Mouse (Mus musculus) intestine, embryonic 14.5 days (tissue): ENCODE measurements at regions not wholly inside any gene's neighbourhood (a gene's known extent, or its start where the extent isn't known, plus 50 kb on each side); places are given as distances from the start of the nearest gene placed in this dataset.

Experiments used
- ATAC-seq: fragments of 200-750 bp; cut with Nextera tagmentation; replicated peaks from 2 replicates; pipeline ENCODE4 v1.8.0; 2017; ENCODE audit warnings: low read depth, moderate number of reproducible peaks, moderate TSS enrichment, moderate library complexity; ENCODE audit not compliant: low FRiP score, low TSS enrichment
- DNase-seq: peaks from one replicate; pipeline ENCODE4 v3.0.0-alpha.2; 2018; ENCODE audit warnings: low spot score
- H3K27ac ChIP-seq: fragments of 300-500 bp; sonication (generic); 2 replicates; pipeline ENCODE4 v1.5.1; 2014; ENCODE audit warnings: low read depth, mild to moderate bottlenecking, control low read depth
- H3K27me3 ChIP-seq: fragments of 300-500 bp; sonication (generic); replicated peaks from 2 replicates; pipeline ENCODE4 v1.6.1; 2014; ENCODE audit warnings: low read length, control low read depth; ENCODE audit not compliant: control insufficient read depth, insufficient read depth
- H3K36me3 ChIP-seq: fragments of 300-500 bp; sonication (generic); 2 replicates; pipeline ENCODE4 v1.6.1; 2014; ENCODE audit warnings: low read length, control low read depth; ENCODE audit not compliant: control insufficient read depth, insufficient read depth
- H3K4me1 ChIP-seq: fragments of 300-500 bp; sonication (generic); replicated peaks from 2 replicates; pipeline ENCODE4 v1.6.1; 2014; ENCODE audit warnings: low read length, control low read depth, mixed read lengths; ENCODE audit not compliant: control insufficient read depth, insufficient read depth
- H3K4me2 ChIP-seq: fragments of 300-500 bp; sonication (generic); 2 replicates; pipeline ENCODE4 v1.6.1; 2014; ENCODE audit warnings: low read length
- H3K4me3 ChIP-seq: fragments of 300-500 bp; sonication (generic); 2 replicates; pipeline ENCODE4 v1.5.1; 2014; ENCODE audit warnings: low read depth, low read length, control low read depth, mixed read lengths
- H3K9ac ChIP-seq: fragments of 300-500 bp; sonication (generic); 2 replicates; pipeline ENCODE4 v1.6.1; 2014; ENCODE audit warnings: mild to moderate bottlenecking, low read length
- H3K9me3 ChIP-seq: fragments of 300-500 bp; sonication (generic); 2 replicates; pipeline ENCODE4 v1.6.1; 2016; ENCODE audit warnings: low read length, control low read depth; ENCODE audit not compliant: control insufficient read depth
- WGBS: fragments of 180-500 bp; shearing (Covaris S2); extraction: QIAGEN DNeasy Blood & Tissue Kit; methylation state at CpG from one replicate; pipeline ENCODE4 v1.1.7; 2014; 5-methylcytosine and 5-hydroxymethylcytosine counted together

DNA sequence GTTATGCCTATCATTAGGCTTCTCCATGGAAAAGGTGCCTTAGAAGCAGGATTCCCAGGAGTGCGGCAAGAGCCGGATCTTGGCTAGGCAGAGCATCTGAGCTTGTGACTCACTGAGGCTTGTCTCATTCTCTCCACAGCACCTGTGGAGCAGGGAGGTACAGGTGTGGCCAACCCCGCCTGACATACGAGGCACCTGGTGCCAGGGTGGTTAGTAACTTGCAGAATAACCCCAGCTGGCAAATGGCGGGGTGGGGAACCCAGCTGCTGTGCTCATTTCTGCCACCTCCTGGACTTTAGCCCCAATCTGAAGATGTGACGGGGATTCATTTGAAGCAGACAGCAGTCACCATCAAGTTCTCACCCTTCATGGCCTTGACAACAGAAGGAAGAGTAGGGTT is 96.2 kb downstream of the Pdgfra start:
- H3K27me3 ChIP-seq: no peaks in the 10 kb centered on the region
- no peak overlapping the region for H3K27ac ChIP-seq
- H3K36me3 ChIP-seq: no peaks in the 10 kb centered on the region
- WGBS: 91% methylated on average over 6 of the region's 6 CpGs
- no peak for DNase-seq
- H3K4me3 ChIP-seq: no peak overlapping the region
- no peak overlapping the region for H3K4me2 ChIP-seq
- H3K4me1 ChIP-seq: no peaks in the 10 kb centered on the region
- no peak overlapping the region for H3K9ac ChIP-seq
- no peak for ATAC-seq
- no peaks in the 10 kb centered on the region for H3K9me3 ChIP-seq

- H3K27ac ChIP-seq: no peak overlapping the region
- no peaks in the 10 kb centered on the region for H3K4me1 ChIP-seq
- no peak overlapping the region for H3K9ac ChIP-seq
- no peaks in the 10 kb centered on the region for H3K27me3 ChIP-seq
- ATAC-seq: no peak
- H3K4me2 ChIP-seq: no peak overlapping the region
- no peaks in the 10 kb centered on the region for H3K36me3 ChIP-seq
- no peaks in the 10 kb centered on the region for H3K9me3 ChIP-seq
- DNase-seq: no peak
- WGBS: 82% methylated on average over 3 of the region's 3 CpGs
- H3K4me3 ChIP-seq: no peak overlapping the region
Measured at GRCm38 (mm10) chr5:75249671-75250070, 97.6 kb downstream of the Pdgfra start.

DNA sequence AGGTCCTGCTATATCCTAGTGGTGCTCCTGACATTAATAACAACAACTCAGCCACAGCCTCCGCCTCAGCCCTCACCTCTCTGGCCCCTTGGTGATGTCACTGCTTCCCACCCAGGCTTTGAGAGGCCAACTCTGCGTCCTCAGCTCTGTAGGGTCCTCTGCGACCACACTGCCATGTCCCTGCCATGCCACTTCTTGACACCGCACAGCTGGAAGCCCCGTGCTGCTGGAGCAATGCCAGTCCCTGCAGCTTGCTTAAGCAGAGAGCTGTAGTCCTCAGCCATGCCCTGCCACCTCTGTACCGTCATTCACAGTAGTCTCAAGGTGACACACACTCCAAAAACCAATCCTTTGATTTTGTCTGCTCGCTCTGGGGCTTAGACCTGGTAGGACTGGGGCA is 101.3 kb downstream of the Pdgfra start:
- Histone ChIP-seq H3K9me3 (no peaks in the 10 kb centered on the region), H3K4me2 (no peak overlapping the region), H3K36me3 (no peaks in the 10 kb centered on the region), H3K27me3 (no peaks in the 10 kb centered on the region), H3K4me3 (no peak overlapping the region), H3K27ac (no peak overlapping the region), H3K9ac (no peak overlapping the region), H3K4me1 (no peaks in the 10 kb centered on the region)
- DNase-seq: no peak
- ATAC-seq: no peak
- WGBS: 68% methylated on average over 7 of the region's 7 CpGs

DNA sequence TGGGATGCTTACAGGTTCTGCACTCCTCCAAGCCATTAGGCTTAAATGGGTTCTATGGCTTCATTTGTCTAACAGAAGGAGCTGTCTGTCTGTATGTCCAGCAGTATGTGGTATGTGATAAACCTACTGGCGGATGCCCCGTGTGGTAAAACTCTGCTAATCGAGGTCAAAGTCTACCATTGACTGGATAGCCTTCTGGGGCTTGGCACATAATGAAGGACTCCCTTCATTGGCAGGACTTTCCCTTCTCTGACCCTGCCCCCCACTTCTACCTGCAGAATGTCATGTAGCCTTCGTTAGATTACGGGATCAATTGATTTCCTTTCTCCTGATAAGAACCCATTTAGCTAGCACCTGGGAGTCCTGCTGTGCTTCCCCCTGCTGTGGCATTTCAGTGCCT is 101.7 kb downstream of the Pdgfra start:
- Histone ChIP-seq H3K4me1 (no peaks in the 10 kb centered on the region), H3K9ac (no peak overlapping the region), H3K9me3 (no peaks in the 10 kb centered on the region), H3K4me3 (no peak overlapping the region), H3K4me2 (no peak overlapping the region), H3K36me3 (no peaks in the 10 kb centered on the region), H3K27me3 (no peaks in the 10 kb centered on the region), H3K27ac (no peak overlapping the region)
- DNase-seq (no peak), ATAC-seq (0 out of 2 replicates have a peak, but pooled peaks have one; percentile 23)
- WGBS: 73% methylated on average over 5 of the region's 5 CpGs

GRCm38 (mm10) chr5:75256186-75256585 is 104.1 kb downstream of the Pdgfra start:
- H3K9ac ChIP-seq: no peak overlapping the region
- ATAC-seq (no peak), DNase-seq (no peak)
- no peaks in the 10 kb centered on the region for H3K4me1 ChIP-seq
- no peaks in the 10 kb centered on the region for H3K27me3 ChIP-seq
- no peak overlapping the region for H3K27ac ChIP-seq
- no peak overlapping the region for H3K4me2 ChIP-seq
- H3K36me3 ChIP-seq: no peaks in the 10 kb centered on the region
- WGBS: 55% methylated on average over 4 of the region's 4 CpGs
- no peak overlapping the region for H3K4me3 ChIP-seq
- no peaks in the 10 kb centered on the region for H3K9me3 ChIP-seq

DNA sequence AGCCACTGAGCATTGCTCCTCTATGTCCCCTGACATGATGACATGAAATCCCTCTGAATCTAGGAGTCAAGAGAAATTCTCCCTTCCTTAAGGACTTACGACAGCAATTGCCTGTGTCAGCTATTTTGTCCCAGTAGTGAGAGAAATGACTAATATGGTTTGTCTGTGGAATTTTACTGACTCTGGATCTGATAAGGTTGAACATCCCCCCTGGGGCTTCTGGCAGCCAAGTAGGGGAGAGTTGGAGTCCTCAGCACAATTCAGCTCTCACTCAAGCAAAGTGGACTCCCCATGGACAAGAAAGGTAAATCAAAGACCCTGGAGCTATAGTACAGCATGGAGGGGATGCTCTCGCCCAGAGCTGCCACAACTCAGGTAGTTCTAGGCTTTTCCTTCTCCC is 105.0 kb downstream of the Pdgfra start:
- ATAC-seq (no peak), DNase-seq (no peak)
- no peaks in the 10 kb centered on the region for H3K36me3 ChIP-seq
- H3K4me1 ChIP-seq: no peaks in the 10 kb centered on the region
- H3K4me3 ChIP-seq: no peak overlapping the region
- H3K27me3 ChIP-seq: no peaks in the 10 kb centered on the region
- no peaks in the 10 kb centered on the region for H3K9me3 ChIP-seq
- H3K9ac ChIP-seq: no peak overlapping the region
- no peak overlapping the region for H3K27ac ChIP-seq
- WGBS: 77% methylated on average over 2 of the region's 2 CpGs
- H3K4me2 ChIP-seq: no peak overlapping the region

GRCm38 (mm10) chr5:75260247-75260646 is 108.2 kb downstream of the Pdgfra start:
- H3K9ac ChIP-seq: no peak overlapping the region
- H3K36me3 ChIP-seq: no peaks in the 10 kb centered on the region
- no peak for ATAC-seq
- 52% methylated on average over 10 of the region's 10 CpGs for WGBS
- no peaks in the 10 kb centered on the region for H3K27me3 ChIP-seq
- no peak overlapping the region for H3K27ac ChIP-seq
- no peak overlapping the region for H3K4me2 ChIP-seq
- H3K9me3 ChIP-seq: 0 out of 2 replicates have a peak, but pooled peaks cover 3% of the 10 kb centered on the region
- no peaks in the 10 kb centered on the region for H3K4me1 ChIP-seq
- DNase-seq: no peak
- no peak overlapping the region for H3K4me3 ChIP-seq

DNA sequence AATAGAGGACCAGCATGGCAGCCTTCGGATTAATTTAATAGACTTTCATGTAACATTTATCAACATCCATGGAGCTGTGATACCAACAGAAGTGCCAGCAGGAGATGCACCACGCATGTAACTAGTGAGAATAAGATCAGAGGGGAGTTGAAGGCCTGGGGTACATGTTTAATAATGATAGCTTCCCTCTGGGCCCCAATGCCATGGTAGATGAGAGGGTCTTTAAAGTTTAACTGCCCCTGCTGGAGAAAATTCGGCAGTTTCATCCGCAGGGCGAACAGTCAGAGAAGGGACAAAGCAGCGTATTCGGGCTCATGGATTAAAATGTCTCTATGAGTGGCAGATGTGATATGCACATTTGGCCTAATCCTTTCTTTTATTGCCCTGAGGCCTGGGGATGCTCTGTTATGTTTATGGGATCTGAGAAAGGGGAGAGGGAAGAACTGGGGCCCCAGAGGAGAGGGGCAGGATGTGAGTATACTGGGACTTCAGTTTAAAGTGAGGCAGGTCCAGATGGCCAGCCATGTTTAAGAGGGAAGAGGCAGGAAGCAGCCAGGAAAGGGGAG is 114.1 kb downstream of the Pdgfra start:
- H3K9ac ChIP-seq: no peak overlapping the region
- H3K9me3 ChIP-seq: 0 out of 2 replicates have a peak, but pooled peaks cover 3% of the 10 kb centered on the region
- no peaks in the 10 kb centered on the region for H3K27me3 ChIP-seq
- H3K4me2 ChIP-seq: no peak overlapping the region
- no peak overlapping the region for H3K27ac ChIP-seq
- no peaks in the 10 kb centered on the region for H3K4me1 ChIP-seq
- H3K4me3 ChIP-seq: no peak overlapping the region
- ATAC-seq: no peak
- WGBS: 88% methylated on average over 7 of the region's 7 CpGs
- DNase-seq: no peak
- H3K36me3 ChIP-seq: no peaks in the 10 kb centered on the region

- Histone ChIP-seq H3K4me2 (no peak overlapping the region), H3K36me3 (no peaks in the 10 kb centered on the region), H3K27ac (no peak overlapping the region), H3K4me1 (no peaks in the 10 kb centered on the region), H3K27me3 (no peaks in the 10 kb centered on the region), H3K9me3 (0 out of 2 replicates have a peak, but pooled peaks cover 3% of the 10 kb centered on the region), H3K4me3 (no peak overlapping the region), H3K9ac (no peak overlapping the region)
- WGBS: 65% methylated on average over 4 of the region's 4 CpGs
- ATAC-seq (no peak), DNase-seq (no peak)
Measured at GRCm38 (mm10) chr5:75266871-75267270, 114.8 kb downstream of the Pdgfra start.
